Mouse (Mus musculus): Measurements from ENCODE around the gene Copa. TPM values are rescaled to one million over a fixed set of nuclear protein-coding genes. Genes with fewer than 3 reads are reported as not detected.

Copa gene
- total RNA-seq, 2 experiments from 2014 or later, result 138 to 147 TPM

GRCm38 (mm10) chr1:172126376-172127347, 44.3 kb downstream of the Copa start, which contains the start of gene Pex19:
TSS of gene Pex19 (plus strand) at chr1:172126755.
- no peak for TF ChIP-seq CTCF (IDR thresholded peaks at IDR 0.05)
- peak within 1 kb of the TSS; percentile 94 for H3K4me3 ChIP-seq
- DNase-seq (ENCODE audit: extremely low spot score in 1 of 2, low spot score in 2 of 2), result peak; percentile 75 to 77
- intact Hi-C loops (cut with DNase I), result loop anchor here (5.0 kb wide), 1 partner anchor 79 kb away; no protein-coding TSS in a partner anchor
- H3K27ac ChIP-seq, result peak within 1 kb of the TSS; percentile 77

- intact Hi-C loops (cut with DNase I), result loop anchor here (5.0 kb wide), 1 partner anchor 80 kb away; no protein-coding TSS in a partner anchor
- TF ChIP-seq CTCF (IDR thresholded peaks at IDR 0.05), result no peak
Observed at GRCm38 (mm10) chr1:172127487-172127886, 45.2 kb downstream of the Copa start.

GRCm38 (mm10) chr1:172128563-172128962, 46.2 kb downstream of the Copa start:
- DNase-seq (ENCODE audit: extremely low spot score in 1 of 2, low spot score in 2 of 2), result no peak
- intact Hi-C loops (cut with DNase I), result loop anchor here (5.0 kb wide), 1 partner anchor 81 kb away; no protein-coding TSS in a partner anchor
- no peak overlapping the region for H3K27ac ChIP-seq
- no peak for TF ChIP-seq CTCF (IDR thresholded peaks at IDR 0.05)
- H3K4me3 ChIP-seq, result no peak overlapping the region

More at GRCm38 (mm10) chr1:172127487-172127886, 45.2 kb downstream of the Copa start:
- DNase-seq (ENCODE audit: extremely low spot score in 1 of 2, low spot score in 2 of 2), result no peak
- H3K4me3 ChIP-seq, result peak overlapping the region; percentile 94
- H3K27ac ChIP-seq, result no peak overlapping the region

GRCm38 (mm10) chr1:172129108-172129507, 46.8 kb downstream of the Copa start:
- DNase-seq (ENCODE audit: extremely low spot score in 1 of 2, low spot score in 2 of 2), result no peak
- H3K27ac ChIP-seq, result no peak overlapping the region
- H3K4me3 ChIP-seq, result no peak overlapping the region
- TF ChIP-seq CTCF (IDR thresholded peaks at IDR 0.05), result peak; percentile 57
- intact Hi-C loops (cut with DNase I), result loop anchor here (5.0 kb wide), 1 partner anchor 82 kb away; no protein-coding TSS in a partner anchor

- DNase-seq (ENCODE audit: extremely low spot score in 1 of 2, low spot score in 2 of 2), result no peak
- intact Hi-C loops (cut with DNase I), result loop anchor here (5.0 kb wide), 1 partner anchor 82 kb away; no protein-coding TSS in a partner anchor
Observed at GRCm38 (mm10) chr1:172129780-172130179, 47.5 kb downstream of the Copa start.

GRCm38 (mm10) chr1:172132319-172132718, 50.0 kb downstream of the Copa start:
- intact Hi-C loops (cut with DNase I), result no loop called here
- no peak overlapping the region for H3K27ac ChIP-seq
- DNase-seq (ENCODE audit: extremely low spot score in 1 of 2, low spot score in 2 of 2), result no peak

More at GRCm38 (mm10) chr1:172129780-172130179, 47.5 kb downstream of the Copa start:
- Histone ChIP-seq H3K27ac (no peak overlapping the region), H3K4me3 (no peak overlapping the region)
- no peak for TF ChIP-seq CTCF (IDR thresholded peaks at IDR 0.05)

GRCm38 (mm10) chr1:172133535-172133934, 51.2 kb downstream of the Copa start:
- no peak for DNase-seq (ENCODE audit: extremely low spot score in 1 of 2, low spot score in 2 of 2)
- intact Hi-C loops (cut with DNase I), result no loop called here

More at GRCm38 (mm10) chr1:172132319-172132718, 50.0 kb downstream of the Copa start:
- H3K4me3 ChIP-seq, result no peak overlapping the region
- TF ChIP-seq CTCF (IDR thresholded peaks at IDR 0.05), result no peak

GRCm38 (mm10) chr1:172134072-172134471, 51.7 kb downstream of the Copa start:
- no peak for TF ChIP-seq CTCF (IDR thresholded peaks at IDR 0.05)
- no peak for DNase-seq (ENCODE audit: extremely low spot score in 1 of 2, low spot score in 2 of 2)
- H3K27ac ChIP-seq, result no peak overlapping the region
- no peak overlapping the region for H3K4me3 ChIP-seq
- intact Hi-C loops (cut with DNase I), result no loop called here

More at GRCm38 (mm10) chr1:172133535-172133934, 51.2 kb downstream of the Copa start:
- no peak overlapping the region for H3K4me3 ChIP-seq
- TF ChIP-seq CTCF (IDR thresholded peaks at IDR 0.05), result no peak
- H3K27ac ChIP-seq, result no peak overlapping the region

GRCm38 (mm10) chr1:172140160-172140559, 57.8 kb downstream of the Copa start:
- intact Hi-C loops (cut with DNase I), result no loop called here
- H3K27ac ChIP-seq, result no peak overlapping the region
- no peak for DNase-seq (ENCODE audit: extremely low spot score in 1 of 2, low spot score in 2 of 2)
- TF ChIP-seq CTCF (IDR thresholded peaks at IDR 0.05), result no peak
- no peak overlapping the region for H3K4me3 ChIP-seq

GRCm38 (mm10) chr1:172140825-172141224, 58.5 kb downstream of the Copa start:
- no peak for DNase-seq (ENCODE audit: extremely low spot score in 1 of 2, low spot score in 2 of 2)
- Histone ChIP-seq H3K4me3 (no peak overlapping the region), H3K27ac (no peak overlapping the region)
- no peak for TF ChIP-seq CTCF (IDR thresholded peaks at IDR 0.05)
- intact Hi-C loops (cut with DNase I), result no loop called here

GRCm38 (mm10) chr1:172141529-172141928, 59.2 kb downstream of the Copa start:
- intact Hi-C loops (cut with DNase I), result no loop called here
- no peak for DNase-seq (ENCODE audit: extremely low spot score in 1 of 2, low spot score in 2 of 2)

GRCm38 (mm10) chr1:172143570-172143969, 61.2 kb downstream of the Copa start:
- Histone ChIP-seq H3K27ac (no peak overlapping the region), H3K4me3 (no peak overlapping the region)
- intact Hi-C loops (cut with DNase I), result loop anchor here (1.0 kb wide), 1 partner anchor 167 kb away; no protein-coding TSS in a partner anchor
- DNase-seq (ENCODE audit: extremely low spot score in 1 of 2, low spot score in 2 of 2), result peak; percentile 48 to 53
- peak; percentile 65 for TF ChIP-seq CTCF (IDR thresholded peaks at IDR 0.05)

More at GRCm38 (mm10) chr1:172141529-172141928, 59.2 kb downstream of the Copa start:
- H3K4me3 ChIP-seq, result no peak overlapping the region
- H3K27ac ChIP-seq, result no peak overlapping the region
- no peak for TF ChIP-seq CTCF (IDR thresholded peaks at IDR 0.05)
